Mouse (Mus musculus): Measurements from ENCODE around the gene Slc13a1. TPM values are rescaled to one million over a fixed set of nuclear protein-coding genes. Genes with fewer than 3 reads are reported as not detected.

Gene Slc13a1
- total RNA-seq, 1 experiment from 2014 or later = not detected

DNA sequence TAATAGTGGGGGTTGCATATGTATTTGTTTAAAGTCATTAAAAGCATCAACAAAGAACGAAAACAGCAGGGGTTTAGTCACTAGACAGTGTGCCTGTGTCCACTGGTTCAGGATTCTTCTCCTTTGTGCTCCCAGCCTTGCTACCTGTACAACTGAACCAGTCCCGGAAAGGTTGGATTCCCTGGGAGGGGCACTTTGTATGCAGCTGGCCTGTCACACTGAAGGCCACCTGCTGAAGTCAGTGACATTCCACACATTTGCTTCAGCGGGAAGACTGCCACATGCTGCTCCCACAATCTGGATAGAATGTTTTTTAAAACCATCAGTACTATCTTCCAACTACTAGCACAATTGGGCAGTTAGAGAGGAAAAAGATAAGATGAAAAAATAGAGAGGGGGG, 61.7 kb downstream of the Slc13a1 start:
- no peak for ATAC-seq (replicated peaks in 1 of 2; ENCODE audit: insufficient read depth in 1 of 2, low FRiP score in 2 of 2, low TSS enrichment in 1 of 2, low read depth in 1 of 2, poor library complexity in 2 of 2, severe bottlenecking in 2 of 2)

DNA sequence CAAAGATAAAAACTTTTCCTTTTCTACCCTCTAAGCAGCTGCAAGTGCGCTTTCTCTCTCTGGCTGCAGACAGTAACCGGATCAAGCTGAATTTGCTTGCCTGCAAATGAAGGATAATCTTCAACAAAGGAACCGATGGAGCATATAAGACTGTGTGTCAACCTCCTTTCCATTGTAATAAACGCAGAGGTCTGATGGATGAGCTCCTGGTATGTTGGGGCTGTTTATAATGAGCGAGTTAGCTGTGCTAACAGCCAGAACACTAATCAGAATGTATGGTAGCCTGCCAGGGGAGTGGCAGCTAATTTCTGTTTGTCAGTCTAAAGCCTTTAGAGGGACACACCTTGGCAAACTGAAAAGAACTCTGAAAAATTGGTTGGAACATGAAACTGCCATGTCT, 62.2 kb downstream of the Slc13a1 start:
- no peak for ATAC-seq (replicated peaks in 1 of 2; ENCODE audit: insufficient read depth in 1 of 2, low FRiP score in 2 of 2, low TSS enrichment in 1 of 2, low read depth in 1 of 2, poor library complexity in 2 of 2, severe bottlenecking in 2 of 2)

DNA sequence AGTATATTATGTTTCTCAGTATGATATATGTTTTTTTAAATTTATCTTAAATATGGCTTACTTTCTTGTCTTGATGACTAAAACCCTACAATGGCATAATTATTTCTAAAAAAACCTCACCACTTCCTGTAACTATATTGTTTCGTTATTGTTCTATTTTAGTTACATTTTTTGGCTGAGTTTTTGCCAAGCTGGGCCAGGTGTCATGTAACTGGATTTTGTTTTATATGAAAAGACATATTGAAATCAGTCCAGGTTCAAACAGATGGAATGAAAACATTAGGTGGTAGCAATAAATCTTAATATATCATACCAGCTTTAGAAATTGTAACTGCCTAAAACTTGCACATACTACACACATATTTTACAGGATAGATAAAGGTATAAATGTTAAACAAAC, 66.6 kb downstream of the Slc13a1 start:
- no peak for ATAC-seq (replicated peaks in 1 of 2; ENCODE audit: insufficient read depth in 1 of 2, low FRiP score in 2 of 2, low TSS enrichment in 1 of 2, low read depth in 1 of 2, poor library complexity in 2 of 2, severe bottlenecking in 2 of 2)

DNA sequence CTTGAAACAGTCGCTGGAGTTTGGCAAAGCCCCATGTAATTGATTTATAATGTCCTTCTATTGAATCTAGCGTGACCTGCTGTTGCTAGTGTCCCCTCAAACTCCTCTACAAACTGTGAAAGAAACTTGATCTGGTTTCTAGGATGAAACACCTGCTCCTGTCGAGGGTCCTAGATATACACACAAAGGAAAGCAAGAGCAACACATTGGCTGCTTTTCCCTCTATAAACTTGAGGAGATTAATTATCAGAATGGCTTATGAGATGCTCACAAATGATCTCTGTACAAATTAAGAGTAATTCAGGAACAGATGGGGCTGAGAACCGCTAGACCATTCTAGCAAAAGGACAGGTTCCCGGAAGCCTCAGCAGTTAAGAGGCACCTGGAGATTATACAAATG, 67.2 kb downstream of the Slc13a1 start:
- ATAC-seq (replicated peaks in 1 of 2; ENCODE audit: insufficient read depth in 1 of 2, low FRiP score in 2 of 2, low TSS enrichment in 1 of 2, low read depth in 1 of 2, poor library complexity in 2 of 2, severe bottlenecking in 2 of 2) = no peak

DNA sequence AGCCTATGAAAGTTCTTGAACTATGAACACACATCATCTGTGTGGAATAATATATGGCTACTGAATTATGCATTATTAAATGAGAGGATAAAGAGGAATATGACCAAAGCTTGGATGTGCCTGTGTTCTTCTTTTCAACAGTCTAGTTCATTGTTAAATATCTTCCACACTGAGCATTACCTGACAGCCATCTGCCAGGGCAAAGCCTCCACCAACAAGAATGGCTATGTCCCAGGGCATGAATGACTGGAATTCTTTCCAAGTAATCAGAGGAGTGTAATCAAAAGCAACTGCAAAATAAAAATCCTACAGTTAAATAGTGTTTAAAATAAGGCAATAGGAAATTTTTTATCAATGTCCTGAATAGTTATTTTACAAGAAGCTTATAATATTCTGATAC, 70.5 kb downstream of the Slc13a1 start:
- ATAC-seq (replicated peaks in 1 of 2; ENCODE audit: insufficient read depth in 1 of 2, low FRiP score in 2 of 2, low TSS enrichment in 1 of 2, low read depth in 1 of 2, poor library complexity in 2 of 2, severe bottlenecking in 2 of 2) = no peak

DNA sequence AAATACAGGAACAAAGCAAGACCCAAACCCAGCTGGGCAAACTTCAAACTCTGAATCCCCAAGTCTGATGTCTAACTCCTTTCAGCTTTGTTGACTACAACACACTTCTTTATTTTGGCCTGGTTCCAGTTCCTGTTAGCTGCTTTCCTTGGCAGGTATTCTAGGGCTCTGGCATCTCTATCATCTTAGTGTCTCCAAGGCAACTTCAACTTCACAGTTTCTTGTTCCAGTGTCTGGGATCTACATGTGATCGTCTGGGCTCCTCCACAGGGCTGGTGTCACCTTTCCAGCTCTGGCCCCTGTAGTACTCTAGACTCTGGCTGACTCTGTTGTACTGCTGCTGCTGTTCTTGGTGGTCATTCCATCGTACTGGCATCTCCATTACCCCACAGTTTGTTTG, 91.8 kb downstream of the Slc13a1 start:
- ATAC-seq (replicated peaks in 1 of 2; ENCODE audit: insufficient read depth in 1 of 2, low FRiP score in 2 of 2, low TSS enrichment in 1 of 2, low read depth in 1 of 2, poor library complexity in 2 of 2, severe bottlenecking in 2 of 2) = no peak

DNA sequence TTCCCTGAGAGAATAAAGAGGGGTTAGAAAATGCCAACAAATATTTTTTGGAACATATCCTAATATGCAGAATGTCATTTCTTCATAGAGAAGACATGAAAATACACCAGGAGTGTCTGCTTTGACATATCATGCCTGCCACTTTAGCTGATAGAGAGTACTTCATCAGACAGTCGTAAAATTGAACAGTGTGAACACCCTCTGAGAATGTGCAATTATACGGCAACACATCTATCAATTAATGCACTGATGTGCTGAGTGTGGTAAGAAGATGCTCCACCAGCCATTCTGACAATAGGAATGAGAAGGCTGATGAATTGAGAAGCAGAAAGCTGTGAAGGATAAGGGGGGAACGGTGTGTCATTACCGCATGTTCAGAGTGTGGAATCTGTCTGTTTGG, 95.1 kb downstream of the Slc13a1 start:
- ATAC-seq (replicated peaks in 1 of 2; ENCODE audit: insufficient read depth in 1 of 2, low FRiP score in 2 of 2, low TSS enrichment in 1 of 2, low read depth in 1 of 2, poor library complexity in 2 of 2, severe bottlenecking in 2 of 2) = no peak

DNA sequence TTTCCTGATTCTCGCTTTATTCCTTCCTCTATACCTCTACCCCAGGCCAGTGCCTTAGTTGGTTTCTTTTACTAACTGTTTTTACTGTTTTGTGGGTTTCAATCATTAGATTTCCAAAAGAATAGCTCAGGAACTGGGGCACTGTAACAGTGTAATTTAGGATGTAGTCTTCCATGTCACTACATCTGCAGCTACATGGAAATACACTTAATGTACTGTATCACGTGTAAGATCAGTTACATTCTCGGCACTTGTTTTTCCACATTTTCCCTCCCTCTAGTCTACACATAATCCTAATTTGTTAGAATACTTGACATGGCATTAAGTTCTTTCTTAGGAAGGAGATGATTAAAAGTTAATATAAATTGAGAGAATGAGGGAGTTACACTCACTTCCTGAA, 108.1 kb downstream of the Slc13a1 start:
- ATAC-seq (replicated peaks in 1 of 2; ENCODE audit: insufficient read depth in 1 of 2, low FRiP score in 2 of 2, low TSS enrichment in 1 of 2, low read depth in 1 of 2, poor library complexity in 2 of 2, severe bottlenecking in 2 of 2) = no peak

DNA sequence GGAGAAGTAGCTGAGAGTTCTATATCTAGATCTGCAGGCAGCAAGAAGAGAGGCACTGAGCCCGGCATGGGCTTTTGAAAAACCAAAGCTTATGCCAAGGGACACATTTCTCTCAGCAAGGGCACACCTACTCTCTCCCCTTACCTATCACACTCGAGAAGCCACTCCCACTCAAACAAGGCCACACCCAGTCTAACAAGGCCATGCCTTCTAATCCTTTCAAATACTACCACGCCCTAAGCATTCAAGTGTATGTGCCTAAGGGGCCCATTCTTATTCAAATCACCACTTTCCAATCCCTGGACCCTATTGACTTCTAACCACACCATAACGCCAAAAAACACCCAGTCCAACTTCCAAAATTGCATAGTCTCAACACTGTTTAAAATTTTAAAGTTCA, 112.8 kb downstream of the Slc13a1 start:
- ATAC-seq (replicated peaks in 1 of 2; ENCODE audit: insufficient read depth in 1 of 2, low FRiP score in 2 of 2, low TSS enrichment in 1 of 2, low read depth in 1 of 2, poor library complexity in 2 of 2, severe bottlenecking in 2 of 2) = no peak

DNA sequence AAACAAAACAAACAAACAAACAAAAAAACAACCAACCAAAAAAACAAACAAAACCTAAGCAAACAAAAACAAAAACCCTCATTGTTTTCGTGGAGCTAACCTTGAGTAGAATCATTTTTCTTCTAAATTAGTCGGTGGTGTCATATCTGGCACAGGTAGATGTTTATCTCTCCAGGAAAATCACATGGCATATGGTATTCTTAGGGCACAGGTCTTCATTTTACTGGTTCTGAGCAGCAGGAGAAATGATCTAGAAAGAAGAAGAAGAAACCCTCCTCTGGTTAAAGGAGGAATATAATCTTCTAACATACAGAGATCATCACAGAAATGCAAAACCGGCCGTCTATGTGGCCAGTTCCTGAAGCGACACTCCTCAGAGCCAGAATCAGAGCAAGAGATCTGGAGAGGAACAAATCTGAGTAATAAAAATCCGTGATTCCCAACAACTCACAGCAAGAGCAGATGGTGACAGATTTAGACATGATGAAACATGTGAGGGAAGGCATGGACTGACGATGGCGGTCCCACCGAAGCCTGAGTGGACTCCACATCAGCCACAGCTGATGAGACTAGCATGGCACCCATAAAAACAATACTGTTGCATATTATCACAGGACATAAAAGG, 113.7 kb downstream of the Slc13a1 start:
- no peak for ATAC-seq (replicated peaks in 1 of 2; ENCODE audit: insufficient read depth in 1 of 2, low FRiP score in 2 of 2, low TSS enrichment in 1 of 2, low read depth in 1 of 2, poor library complexity in 2 of 2, severe bottlenecking in 2 of 2)

DNA sequence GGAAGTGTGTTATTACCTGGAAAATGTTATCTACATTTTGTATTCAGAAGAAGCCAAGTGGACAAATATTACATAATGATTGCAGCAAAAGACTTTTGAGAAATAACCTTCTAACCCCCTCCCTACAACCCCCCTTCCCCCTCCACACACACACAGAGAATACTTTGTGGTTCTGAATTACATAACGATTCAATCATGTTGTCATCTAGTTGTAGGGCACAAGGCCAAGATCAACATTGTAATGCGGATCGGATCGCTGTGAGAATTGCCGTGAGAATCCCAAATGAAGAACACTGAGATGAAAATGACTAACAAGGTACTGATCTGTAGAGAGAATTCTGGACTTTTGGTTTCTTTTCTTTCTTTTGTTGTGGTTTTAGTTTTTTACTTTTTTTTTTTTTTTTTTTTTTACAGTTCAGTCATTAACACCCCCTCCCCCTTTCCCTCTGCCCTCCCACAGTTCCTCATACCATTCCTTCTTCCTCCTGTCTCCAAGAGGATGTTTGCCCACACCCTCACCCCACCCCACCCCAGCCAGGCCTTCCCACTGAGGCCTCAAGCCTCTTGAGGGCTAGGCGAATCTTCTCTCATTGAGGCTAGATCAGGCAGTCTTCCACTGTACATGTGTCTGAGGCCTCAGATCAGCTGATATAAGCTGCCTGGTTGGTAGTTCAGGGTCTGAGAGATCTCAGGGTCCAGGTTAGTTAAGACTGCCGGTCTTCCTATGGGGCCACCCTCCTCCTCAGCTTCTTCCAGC, 120.7 kb downstream of the Slc13a1 start:
- peak; percentile 46 to 77; a peak in 3 of 4 replicates for ATAC-seq (replicated peaks in 1 of 2; ENCODE audit: insufficient read depth in 1 of 2, low FRiP score in 2 of 2, low TSS enrichment in 1 of 2, low read depth in 1 of 2, poor library complexity in 2 of 2, severe bottlenecking in 2 of 2)

DNA sequence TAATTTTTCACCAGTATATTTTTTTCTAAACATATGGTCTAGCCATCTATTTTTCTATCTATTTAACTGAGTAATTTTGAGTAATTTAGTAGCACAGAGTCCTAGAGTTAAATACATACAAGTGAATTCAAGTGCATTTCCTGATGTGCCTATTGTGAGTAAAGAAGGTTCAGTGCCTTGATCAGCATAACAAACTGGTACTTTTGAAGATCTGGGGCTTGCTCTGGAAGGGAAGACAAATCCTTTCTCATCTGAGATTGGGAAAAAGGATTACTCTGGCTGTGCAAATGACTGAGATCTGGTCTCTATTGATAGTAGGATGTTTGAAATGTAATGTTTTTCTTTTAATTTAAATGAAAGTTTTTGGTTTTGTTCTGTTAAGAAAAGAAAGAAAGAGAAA, 124.4 kb downstream of the Slc13a1 start:
- no peak for ATAC-seq (replicated peaks in 1 of 2; ENCODE audit: insufficient read depth in 1 of 2, low FRiP score in 2 of 2, low TSS enrichment in 1 of 2, low read depth in 1 of 2, poor library complexity in 2 of 2, severe bottlenecking in 2 of 2)

Other genes with a start within 250 kb of the Slc13a1 start
- not detected in 2 replicates for gene Tas2r118, start 198.0 kb downstream of the Slc13a1 start, total RNA-seq (2017)

Measured in hematopoietic stem cell, adult 5-6 weeks (primary cell).